Mouse (Mus musculus) ES-CJ7 (cell line): ENCODE results near the gene Plcb4.
"Not testable (repeated sequence)": the region's sequence is repeated elsewhere in the genome, so short reads cannot be mapped to it uniquely, and the experiment has no call there.

Source experiments
- DNase-seq: peaks from one replicate; pipeline ENCODE4 v3.0.0; 2011; ENCODE audit warnings: low read depth, low spot score

Plcb4 gene

DNA sequence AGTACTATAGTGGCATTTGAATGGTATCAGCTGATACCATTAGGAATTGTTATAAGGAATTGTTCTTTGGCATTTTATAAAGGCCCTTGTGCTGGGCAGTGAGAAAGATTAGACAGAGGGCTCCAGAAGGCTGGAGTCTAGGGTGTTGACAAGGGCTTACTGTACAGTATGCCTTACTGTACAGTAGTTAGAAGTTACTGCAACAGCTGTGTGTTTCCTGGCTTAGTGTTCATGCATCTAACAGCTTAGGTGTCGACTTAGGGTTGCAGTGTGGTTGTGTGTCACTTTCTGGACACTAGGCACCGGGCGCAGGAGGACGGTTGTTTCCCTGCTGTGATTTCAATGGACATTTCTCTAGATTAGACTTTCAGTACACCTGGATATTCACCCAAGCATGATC is 57.4 kb downstream of the Plcb4 start:
- no peak for DNase-seq

DNA sequence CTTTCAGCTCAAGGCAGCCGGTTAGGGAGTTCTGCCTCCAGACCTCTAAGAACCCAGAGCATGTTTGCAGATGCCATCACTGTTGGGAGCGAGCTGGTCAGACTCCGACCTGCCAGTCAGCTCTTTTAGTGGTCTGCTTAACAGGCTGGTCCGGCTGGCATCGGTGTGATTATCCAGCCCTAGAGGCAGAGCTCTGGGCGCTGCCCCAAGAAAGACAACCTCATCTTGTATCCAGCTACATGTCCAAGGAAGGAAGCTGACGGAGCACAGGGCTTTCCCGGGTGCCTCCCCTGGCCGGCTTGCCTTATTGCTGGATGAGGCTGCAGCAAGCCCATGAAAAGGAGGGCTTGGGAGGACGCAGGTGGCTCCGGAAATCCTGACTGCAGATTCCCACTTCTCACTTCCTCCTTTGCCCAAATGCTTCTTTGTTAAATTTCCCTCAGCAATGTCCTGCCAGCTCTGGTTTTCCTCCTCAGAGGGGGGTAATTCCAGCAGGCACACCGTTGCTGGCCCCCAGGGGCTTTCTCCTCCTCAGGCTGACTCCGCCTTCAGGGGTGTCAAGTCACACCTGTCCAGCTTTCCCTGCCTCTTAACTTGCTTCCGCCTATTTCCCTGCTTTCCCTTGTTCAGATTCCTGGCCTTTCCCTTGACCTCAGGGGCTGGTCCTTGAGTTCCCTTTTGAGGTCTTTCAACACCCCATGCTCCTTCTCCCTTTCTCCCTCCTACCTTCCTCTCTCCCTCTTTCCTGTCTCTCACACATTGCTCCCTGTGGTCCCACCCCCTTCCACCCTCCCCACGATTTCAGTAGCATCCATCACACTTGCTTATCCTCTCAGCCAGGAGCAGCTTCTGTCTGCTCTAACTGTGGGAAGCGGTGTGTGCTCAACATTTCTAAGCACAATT is 58.7 kb downstream of the Plcb4 start:
- DNase-seq, result peak; percentile 51

DNA sequence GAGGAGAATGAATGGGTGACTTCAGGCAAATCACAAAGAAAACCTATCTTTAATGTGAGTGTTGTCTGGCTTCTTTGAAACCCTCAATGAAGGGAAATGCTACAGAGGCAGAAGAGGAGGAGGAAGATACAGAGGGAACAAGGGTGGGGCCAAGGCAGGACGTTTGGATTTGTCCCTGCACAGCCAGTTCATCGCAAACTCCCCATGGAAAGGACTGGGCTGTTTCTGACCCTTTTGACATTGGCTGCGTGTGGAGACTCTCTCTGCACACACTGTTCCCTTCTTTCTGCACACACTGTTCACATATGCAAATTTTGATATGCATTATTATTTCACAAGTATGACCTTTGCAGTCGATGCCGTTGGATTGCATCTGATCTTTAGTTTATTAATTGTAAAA is 63.3 kb downstream of the Plcb4 start:
- DNase-seq, result no peak

DNA sequence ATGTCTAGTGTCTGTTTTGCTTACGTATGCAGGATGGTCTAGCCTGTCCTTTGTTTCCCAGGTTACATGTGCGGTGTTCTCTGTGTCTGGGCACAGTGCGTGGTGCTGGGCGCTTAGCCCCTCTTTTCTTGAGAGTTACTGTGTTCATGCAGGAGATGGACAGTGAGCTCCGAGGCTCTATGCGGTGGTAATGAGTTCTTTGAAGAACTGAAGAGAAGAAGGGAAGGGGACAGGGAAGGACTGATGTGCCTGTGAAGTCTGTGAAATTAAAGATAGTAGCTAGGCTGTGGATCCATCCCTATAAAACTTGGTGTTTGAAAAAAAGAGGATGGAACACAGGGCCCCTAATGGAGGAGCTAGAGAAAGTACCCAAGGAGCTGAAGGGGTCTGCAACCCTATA is 64.6 kb downstream of the Plcb4 start:
- DNase-seq, result no peak

DNA sequence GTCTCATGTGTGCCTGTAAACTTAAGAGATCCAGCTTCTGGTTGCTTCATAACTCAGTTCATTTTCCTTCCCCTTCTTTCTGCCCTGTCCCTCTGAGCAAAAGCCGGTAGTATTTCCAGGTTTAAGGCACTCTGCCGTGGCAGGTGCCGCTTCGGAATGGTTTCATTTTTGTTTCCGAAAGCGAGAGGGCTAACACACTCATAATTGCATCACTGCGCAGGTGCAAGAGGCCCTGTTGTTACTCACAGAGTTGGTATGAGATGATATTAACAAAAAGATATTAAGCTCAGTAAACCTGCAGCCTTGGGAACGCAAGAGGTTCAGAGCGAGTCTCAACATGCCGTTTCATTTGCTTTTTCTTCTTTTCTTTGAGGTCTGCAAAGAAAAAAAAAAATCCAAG is 65.7 kb downstream of the Plcb4 start:
- DNase-seq, result no peak

DNA sequence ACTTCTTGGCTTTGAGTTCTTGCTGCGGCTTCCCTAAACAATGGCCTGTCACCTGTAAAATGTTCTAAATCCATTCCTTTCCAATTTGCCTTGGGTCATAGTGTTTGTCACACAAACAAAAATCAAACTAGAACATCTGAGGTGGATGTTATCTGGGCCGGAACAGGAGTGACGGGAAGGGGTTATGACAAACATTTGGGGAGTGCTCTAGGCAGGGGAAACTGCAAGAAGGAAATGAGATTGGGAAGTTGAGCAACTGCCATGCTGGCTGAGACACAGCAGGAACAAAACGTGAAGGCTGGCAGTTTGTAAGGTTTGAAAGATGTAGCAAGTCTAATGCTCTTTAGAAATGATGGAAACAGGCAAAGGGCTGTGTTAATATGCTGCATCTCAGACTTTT is 66.6 kb downstream of the Plcb4 start:
- no peak for DNase-seq

DNA sequence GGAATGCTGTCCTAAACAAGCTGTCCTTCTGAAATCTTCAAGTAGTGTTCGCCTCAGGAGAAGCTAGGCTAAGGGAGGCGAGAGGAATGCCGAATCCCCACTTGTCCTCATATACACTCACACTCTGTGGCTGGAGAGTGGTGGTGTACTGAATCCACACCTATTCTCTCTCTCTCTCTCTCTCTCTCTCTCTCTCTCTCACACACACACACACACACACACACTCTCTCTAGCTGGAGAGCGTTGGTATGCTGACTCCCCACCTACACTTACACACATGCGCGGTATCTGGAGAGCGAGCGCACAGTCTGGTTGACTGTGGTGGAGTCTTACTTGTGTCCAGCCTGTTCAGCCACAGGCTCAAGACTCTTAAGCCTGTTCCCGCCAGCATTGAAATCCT is 68.3 kb downstream of the Plcb4 start:
- DNase-seq, result no peak

DNA sequence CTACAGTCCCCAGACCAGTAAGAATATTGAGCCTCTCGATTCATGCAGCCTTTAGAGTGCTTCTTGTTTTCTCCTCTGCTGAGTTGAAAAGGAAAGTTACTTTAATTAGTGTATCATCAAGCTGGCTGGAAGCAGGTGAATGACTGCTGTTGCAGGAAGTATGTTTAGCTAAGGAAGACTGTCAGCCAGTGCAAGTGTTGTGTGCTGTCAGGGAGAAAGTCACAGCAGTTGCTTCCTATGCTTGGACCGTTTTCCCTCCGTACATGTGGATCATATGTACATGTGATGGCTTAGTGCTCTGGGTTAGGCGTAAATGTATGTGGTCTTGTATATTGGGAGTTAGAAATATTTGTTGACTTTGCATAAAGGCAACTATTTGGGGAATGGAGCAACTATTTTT is 69.1 kb downstream of the Plcb4 start:
- DNase-seq, result no peak

DNA sequence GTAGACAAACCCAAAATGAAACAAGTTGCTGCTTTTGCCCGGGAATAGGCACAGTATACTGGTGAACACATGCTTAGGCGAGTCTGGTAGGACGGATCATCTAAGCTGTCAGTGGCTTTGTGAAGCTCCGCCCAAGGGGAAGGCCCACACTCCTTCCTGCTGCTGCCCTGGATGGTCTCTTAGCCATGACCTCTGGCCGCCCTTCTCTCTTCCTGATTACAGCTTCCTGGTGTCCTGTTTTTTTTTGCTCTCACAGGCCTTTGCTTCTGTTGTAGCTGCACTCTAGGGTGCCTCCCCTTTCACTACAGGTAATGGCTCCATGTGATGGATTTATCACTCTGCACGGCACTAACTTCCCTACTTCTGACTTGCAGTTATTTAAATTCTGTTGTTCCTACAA is 72.8 kb downstream of the Plcb4 start:
- DNase-seq, result peak; percentile 76

DNA sequence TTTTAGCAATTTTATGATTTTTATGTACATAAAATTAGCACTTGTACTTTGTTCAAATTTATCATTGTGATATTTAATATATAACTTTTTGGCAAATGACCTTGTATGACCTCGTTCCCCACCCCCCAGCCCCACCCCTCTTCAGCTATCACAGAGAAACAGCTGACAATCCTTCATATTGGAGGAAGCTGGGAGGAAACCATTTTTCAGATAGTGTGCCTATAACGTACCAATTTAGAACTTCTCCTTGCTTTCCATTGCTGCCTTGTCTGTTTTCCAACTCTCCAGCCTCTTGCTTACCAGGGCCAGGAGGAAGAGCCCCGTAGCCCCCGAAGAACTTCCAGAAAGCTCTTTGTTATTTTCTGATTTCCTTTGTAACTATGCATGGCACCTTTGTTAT is 73.8 kb downstream of the Plcb4 start:
- DNase-seq, result no peak

DNA sequence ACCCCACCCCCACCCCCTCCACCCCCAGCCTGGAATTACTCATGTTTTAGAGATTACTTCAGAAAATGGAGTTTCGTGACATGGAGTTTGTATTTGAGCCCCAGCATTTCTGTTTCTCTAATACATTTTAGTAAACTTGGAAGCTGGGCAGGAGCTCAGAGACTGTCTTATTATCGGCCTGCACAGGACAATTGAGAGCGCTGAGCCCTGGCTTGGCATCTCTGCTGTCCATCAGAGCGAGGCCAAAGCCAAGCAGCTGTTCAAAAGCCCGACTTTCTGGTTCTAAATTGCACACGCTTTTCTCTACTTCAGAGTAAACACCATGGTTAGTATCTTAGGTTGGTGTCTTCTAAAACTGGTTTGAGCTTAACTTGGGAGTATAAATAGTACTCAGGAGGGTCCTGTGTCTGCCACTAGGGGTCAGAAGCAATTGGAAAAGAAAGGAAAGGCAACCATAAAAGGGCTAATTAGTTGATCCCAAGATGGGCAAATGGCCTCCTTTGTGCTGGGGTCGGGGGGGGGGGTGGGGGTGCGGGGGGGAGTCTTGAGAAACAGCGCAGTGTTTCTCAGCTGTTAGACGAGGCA is 75.2 kb downstream of the Plcb4 start:
- DNase-seq, result peak; percentile 35

DNA sequence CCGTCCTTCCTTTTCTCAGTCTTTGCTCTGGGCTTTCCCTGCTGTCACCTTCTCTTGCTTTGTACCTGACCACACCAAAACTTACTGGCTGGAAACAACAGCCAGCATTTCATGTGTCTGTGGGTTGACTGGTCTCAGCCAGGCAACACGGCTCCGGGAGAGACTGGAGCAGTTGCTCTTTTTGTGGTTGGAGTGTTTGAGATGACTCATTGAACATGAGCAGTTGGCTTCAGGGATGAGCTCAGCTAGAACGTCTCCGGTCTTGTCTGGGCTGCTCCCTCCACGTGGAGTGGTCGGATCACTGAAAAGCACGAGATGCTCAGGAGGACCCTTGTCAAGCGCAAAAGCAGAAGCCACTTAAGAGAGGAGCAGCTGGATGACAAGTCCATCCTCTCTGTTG is 78.7 kb downstream of the Plcb4 start:
- no peak for DNase-seq

DNA sequence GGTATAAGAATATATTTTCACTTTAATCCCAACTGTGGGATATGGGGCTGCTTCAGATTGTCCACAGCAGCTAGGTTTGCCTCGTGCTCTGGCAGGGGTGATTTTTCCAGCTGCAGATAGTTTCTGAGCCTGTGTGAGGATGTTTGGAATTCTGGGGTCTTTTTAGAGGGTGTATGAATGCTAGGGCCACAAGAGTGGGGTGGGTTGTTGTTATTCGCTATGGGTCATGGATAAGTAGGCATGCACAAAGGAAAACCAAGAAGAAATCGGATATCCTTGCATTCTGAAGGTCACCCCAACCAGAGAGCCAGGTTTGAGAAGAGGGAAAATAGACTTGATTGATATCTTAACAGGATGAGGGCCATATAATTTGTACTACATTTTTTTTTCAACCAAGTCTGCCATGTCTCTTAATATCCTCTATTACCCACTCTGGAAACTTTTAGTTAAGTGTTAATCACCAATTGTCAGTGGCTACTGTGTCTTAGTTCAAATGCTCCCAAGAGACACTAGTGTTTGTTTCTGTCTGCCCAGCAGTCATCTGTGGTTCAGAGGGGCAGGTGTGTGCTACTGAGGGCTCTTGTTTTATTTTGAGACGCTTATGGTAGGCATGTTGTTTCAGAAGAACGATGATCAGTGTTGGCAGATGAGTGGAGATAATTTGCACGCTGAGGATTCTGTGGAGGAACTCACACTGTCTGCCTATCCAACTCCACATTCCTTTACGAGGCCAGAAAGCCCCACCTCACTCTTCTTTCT is 79.4 kb downstream of the Plcb4 start:
- not testable (repeated sequence) for DNase-seq

DNA sequence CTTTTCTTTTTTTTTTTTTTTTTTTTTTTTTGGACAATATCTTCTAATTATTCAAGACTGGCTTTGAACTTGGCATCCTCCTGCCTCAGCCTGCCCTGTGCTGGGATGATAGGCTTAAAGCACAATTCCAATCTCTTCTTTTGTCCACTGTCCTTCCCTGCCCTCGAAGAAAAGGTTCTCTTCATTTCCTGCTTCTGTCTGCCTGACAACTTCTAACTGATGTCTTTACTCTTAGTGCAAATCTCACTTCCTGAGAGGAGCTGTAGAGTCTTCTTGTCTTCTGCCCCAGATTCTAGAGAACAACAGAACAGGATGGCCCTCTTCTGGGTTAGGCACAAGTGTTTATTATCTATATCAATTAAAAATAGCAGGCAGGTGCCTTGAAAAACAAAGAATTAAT is 80.1 kb downstream of the Plcb4 start:
- DNase-seq, result no peak

DNA sequence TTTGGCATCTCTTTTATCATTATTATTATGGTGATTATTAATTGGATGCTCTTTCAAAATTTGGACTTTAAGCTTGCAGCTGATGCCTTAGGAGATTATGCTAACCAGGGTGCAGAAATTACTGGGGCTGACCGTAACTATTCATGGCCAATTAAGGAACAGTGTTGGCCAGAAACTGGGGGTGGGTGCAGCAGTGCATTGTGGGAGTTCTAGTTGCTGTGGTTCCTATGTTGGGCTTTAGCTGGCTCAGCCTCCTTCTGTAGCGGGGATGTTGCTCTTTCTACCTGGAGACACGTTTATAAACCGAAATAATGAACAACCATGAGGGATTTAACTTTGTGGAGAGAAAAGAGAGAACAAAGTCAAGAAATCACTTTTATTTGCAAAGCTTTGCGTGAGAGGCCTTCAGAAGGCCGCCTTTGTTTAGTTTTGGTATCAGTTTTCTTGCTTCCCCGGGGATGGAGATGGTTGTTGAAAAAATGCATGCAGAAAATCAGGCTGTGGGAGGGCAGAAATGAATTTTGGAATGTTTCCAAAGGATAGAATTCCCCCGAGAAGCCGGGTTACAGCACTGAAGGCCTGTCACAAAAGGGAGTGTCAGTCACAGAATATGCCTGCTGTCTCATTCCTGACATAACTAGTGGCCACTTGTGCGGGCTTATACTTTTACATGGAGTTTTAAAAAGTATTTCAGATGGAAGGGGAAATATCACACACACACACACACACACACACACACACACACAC is 84.3 kb downstream of the Plcb4 start:
- no peak for DNase-seq

DNA sequence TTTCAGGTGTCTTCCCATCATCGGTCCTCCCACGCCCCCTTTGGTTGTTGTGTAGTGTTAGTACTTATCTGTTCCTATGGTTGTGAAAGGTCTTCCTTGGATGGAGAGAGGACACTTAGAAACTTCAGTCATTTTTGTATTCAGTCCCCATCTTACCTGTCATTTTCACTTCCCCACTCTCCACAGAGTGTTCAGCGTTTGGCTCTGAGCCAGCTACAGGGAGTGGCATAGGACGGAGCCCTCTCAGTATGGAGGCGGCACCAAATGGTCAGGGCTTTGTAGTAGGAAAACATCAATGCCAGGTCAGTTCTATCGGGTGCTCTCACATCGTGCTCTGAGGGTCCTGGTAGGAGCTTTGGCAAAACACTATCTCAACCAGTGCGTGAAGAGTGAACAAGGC is 85.9 kb downstream of the Plcb4 start:
- no peak for DNase-seq

DNA sequence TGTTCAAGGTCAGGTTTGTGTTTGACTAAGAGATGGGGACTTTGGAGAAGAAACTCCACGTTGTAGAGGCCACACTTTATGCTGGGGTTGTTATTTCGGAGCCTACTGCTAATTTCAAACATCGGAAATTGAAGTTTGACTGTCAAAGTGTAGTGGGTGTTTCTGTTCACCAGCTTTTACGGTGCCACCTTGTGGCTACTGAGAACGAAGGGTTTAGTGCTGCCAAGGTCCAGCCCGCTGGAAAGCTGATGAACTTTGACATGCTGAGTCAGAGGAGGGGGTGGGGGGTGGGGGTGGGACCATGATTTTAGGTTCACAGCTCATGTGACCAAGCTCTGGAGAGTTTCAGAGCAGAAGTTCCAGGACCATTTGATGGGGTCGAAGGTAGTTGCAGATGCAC is 86.3 kb downstream of the Plcb4 start:
- no peak for DNase-seq

DNA sequence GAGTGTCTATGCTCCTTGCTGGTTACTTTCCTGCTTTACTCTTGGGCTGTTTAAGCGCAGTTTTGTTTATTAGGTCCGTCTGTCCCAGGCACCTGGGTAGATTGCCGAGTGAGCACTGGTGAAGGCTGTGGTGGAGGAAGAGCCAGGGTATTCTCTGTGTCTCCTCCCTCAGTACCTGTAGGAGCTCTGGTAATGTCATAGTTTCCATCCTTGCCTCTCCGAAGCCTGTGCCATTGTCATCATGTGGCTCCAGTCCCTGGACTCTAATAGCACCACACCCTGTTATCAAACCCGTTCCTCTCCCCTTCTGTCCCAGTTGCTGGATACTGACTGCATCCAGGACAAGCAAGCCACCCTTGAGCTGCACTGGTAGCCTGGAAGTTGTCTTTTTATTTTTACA is 89.6 kb downstream of the Plcb4 start:
- DNase-seq, result no peak

DNA sequence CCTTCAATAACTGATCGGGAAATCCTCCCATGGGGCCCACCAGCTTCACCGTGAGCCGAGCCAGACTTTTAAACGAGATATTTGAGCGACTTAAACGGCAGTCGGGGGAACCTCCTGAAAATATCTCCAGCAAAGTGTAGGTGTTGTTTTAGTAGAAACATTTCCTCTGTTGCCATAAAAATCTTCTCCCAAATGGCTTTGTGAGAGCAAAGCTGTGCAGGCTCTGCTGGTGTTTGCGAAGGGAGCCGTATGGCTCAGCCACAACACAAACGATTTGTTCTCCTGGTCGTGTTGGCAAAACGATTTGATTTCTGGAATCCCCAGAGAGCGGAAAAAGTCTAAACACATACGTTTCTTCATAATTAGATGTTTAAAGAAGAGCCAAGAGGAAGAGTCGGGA is 90.8 kb downstream of the Plcb4 start:
- no peak for DNase-seq

DNA sequence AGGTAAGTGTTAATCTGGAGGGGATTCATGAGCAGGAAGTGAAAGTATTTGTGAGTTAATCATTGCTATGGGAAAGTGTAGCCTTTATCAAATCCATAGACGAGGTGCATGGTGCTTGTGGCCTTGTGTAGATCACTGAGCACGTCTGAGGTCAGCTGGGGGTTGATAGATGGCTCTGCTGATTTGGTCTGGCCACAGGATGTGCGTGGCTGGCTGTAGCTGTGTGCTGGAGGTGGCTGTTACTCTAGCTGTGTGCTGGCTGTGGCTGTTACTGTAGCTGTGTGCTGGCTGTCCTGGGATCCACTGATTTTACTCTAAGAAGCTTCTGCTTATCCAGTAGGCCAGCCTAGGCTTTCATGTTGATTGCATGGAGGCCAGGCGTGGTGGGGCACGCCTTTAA is 91.9 kb downstream of the Plcb4 start:
- DNase-seq, result no peak

DNA sequence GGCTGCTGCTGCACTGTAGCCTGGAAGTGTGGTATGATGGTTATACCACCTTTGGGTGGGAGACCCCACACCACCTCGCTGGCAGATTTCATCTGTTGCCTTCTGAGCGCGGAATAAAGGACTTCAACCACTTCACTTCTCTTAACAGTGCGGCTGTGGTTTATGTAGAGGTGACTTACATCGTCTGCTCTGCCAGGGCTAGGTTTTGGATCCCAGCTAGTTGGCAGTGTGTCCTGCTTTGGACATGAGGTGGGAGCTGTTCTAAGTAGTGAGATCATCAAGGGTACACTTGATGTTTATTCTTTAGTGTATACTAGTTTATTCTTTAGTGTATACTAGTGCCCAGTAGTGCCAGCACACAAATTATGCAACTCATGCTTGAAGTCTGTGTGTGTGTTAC is 97.0 kb downstream of the Plcb4 start:
- DNase-seq, result no peak

DNA sequence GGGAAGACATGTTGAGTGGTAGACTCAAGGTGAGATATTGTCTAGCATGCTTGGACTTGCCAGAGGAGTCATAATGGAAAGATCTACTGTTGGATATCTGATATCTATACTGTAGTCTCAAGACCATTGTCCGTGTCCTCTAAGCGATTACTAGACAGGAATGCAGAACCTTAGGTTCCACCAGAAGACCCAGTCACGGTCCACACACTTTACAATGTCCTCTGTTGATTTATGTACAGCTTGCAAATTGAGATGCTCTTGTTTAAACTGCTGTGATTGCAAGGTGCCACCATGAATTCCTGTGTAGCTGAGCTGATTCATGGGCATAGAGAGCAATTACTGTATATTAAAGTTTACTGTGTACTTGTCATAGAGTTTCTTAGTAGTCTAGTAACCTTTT is 98.7 kb downstream of the Plcb4 start:
- DNase-seq, result no peak
